Mouse (Mus musculus): ENCODE data around the gene Psap. TPM values are rescaled to one million over a fixed set of nuclear protein-coding genes. Genes with fewer than 3 reads are reported as not detected.
"Not testable (repeated sequence)": the region's sequence is repeated elsewhere in the genome, so short reads cannot be mapped to it uniquely, and the experiment has no call there.

The Psap gene
- 227 and 309 TPM in 2 replicates for total RNA-seq (2014; rRNA removed)
- 584 and 608 TPM in 2 replicates for polyA plus RNA-seq (2012; rRNA removed)

DNA sequence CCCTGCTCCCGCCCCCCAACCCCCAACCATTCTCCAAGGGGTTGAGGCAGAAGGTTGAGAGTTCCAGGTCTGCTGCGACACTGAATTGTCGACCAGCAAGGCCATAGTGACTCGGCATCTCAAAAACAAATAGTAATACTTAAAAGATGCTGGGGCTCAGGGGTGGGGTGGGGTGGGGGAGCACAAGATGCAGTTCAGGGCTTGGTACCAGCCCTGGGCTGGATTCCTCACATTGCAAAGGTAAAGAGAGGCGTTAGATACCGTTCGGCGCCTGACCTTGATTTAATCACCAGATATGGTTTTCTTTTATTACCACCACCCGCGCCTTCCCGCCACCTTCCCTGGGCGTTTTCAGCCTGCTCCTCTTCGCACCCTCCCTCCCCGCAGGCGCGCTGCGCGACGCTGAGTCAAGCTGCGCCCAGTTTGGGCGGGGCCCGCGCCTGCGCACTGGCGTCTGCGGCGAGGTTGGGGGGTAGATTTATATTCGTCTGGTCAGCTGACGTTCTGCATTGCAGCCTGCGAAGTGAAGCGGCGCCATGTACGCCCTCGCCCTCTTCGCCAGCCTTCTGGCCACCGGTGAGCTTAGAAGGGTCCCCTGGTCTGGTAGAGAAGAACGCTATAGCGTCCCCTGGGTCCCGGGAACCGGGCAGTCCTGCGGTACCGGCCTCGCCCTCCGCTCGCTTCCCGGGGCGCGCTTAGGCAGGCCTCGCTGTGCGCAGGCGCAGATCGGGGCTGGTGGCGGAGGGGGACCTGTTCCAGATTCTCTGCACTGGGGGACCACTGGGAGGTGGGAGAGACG lies at the start of gene Psap:
Psap (plus strand) TSS at position 421 of the 799 bp plus-strand sequence.
- peak within 1 kb of the TSS; percentile 83 for H3K9ac ChIP-seq (ENCODE audit: low read depth, low read length)
- H3K4me1 ChIP-seq (ENCODE audit: control insufficient read depth, insufficient read depth, low read length): peaks cover 31% of the 10 kb centered on the region
- H3K36me3 ChIP-seq (ENCODE audit: control insufficient read depth, insufficient read depth, low read length): no peaks in the 10 kb centered on the region
- 3% methylated on average over 54 of the region's 54 CpGs for WGBS
- no peak for TF ChIP-seq CTCF (IDR thresholded peaks at IDR 0.05; ENCODE audit: low read depth, low read length)
- peak; percentile 93 for TF ChIP-seq POLR2A (IDR thresholded peaks at IDR 0.05; ENCODE audit: extremely low read depth, insufficient read depth, low read length)
- peak within 1 kb of the TSS; percentile 90 for H3K27ac ChIP-seq (replicated peaks; ENCODE audit: insufficient read depth, low read depth, low read length)
- H3K79me2 ChIP-seq (ENCODE audit: control insufficient read depth, insufficient read depth, low read length): peaks cover 21% of the 10 kb centered on the region
- H3K27me3 ChIP-seq (ENCODE audit: control insufficient read depth, insufficient read depth, low read length): no peaks in the 10 kb centered on the region
- H3K4me3 ChIP-seq (ENCODE audit: insufficient read depth, low read depth, low read length): peak within 1 kb of the TSS; percentile 62
- DNase-seq (ENCODE audit: extremely low read depth, low read depth, low spot score): peak; percentile 76

GRCm38 (mm10) chr10:60227666-60228065 lies 49.8 kb upstream of the Psap start:
- Histone ChIP-seq H3K4me1 (ENCODE audit: control insufficient read depth, insufficient read depth, low read length) (no peaks in the 10 kb centered on the region), H3K79me2 (ENCODE audit: control insufficient read depth, insufficient read depth, low read length) (no peaks in the 10 kb centered on the region), H3K36me3 (ENCODE audit: control insufficient read depth, insufficient read depth, low read length) (no peaks in the 10 kb centered on the region), H3K4me3 (ENCODE audit: insufficient read depth, low read depth, low read length) (no peak overlapping the region), H3K27ac (replicated peaks; ENCODE audit: insufficient read depth, low read depth, low read length) (no peak overlapping the region), H3K9ac (ENCODE audit: low read depth, low read length) (no peak overlapping the region), H3K27me3 (ENCODE audit: control insufficient read depth, insufficient read depth, low read length) (no peaks in the 10 kb centered on the region)
- WGBS: 69% methylated on average over 4 of the region's 4 CpGs
- DNase-seq (ENCODE audit: extremely low read depth, low read depth, low spot score): no peak
- TF ChIP-seq POLR2A (IDR thresholded peaks at IDR 0.05; ENCODE audit: extremely low read depth, insufficient read depth, low read length) (no peak), CTCF (IDR thresholded peaks at IDR 0.05; ENCODE audit: low read depth, low read length) (no peak)

DNA sequence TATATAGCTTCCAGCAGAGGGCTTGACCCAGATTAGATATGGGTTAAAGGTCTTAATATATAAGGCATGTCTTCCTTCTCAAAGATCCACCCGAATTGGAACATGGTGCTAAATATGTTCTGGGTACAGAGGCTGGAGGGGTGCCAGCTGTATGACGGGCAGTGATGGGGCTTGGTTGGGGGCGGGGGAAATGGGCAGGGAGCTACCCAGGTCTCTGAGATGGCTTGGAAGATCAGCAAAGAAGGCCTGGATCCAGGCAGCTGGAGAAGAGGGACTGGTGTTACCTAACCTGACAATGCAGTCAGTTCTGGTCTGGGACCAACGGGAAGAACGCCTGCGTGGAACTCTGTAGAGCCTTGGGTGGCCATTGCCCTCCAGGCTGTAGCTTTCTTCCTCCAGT lies 48.3 kb upstream of the Psap start:
- no peak for DNase-seq (ENCODE audit: extremely low read depth, low read depth, low spot score)
- Histone ChIP-seq H3K4me3 (ENCODE audit: insufficient read depth, low read depth, low read length) (no peak overlapping the region), H3K27me3 (ENCODE audit: control insufficient read depth, insufficient read depth, low read length) (no peaks in the 10 kb centered on the region), H3K36me3 (ENCODE audit: control insufficient read depth, insufficient read depth, low read length) (no peaks in the 10 kb centered on the region), H3K4me1 (ENCODE audit: control insufficient read depth, insufficient read depth, low read length) (no peaks in the 10 kb centered on the region), H3K27ac (replicated peaks; ENCODE audit: insufficient read depth, low read depth, low read length) (no peak overlapping the region), H3K79me2 (ENCODE audit: control insufficient read depth, insufficient read depth, low read length) (no peaks in the 10 kb centered on the region), H3K9ac (ENCODE audit: low read depth, low read length) (no peak overlapping the region)
- 85% methylated on average over 6 of the region's 6 CpGs for WGBS
- TF ChIP-seq CTCF (IDR thresholded peaks at IDR 0.05; ENCODE audit: low read depth, low read length) (no peak), POLR2A (IDR thresholded peaks at IDR 0.05; ENCODE audit: extremely low read depth, insufficient read depth, low read length) (no peak)

DNA sequence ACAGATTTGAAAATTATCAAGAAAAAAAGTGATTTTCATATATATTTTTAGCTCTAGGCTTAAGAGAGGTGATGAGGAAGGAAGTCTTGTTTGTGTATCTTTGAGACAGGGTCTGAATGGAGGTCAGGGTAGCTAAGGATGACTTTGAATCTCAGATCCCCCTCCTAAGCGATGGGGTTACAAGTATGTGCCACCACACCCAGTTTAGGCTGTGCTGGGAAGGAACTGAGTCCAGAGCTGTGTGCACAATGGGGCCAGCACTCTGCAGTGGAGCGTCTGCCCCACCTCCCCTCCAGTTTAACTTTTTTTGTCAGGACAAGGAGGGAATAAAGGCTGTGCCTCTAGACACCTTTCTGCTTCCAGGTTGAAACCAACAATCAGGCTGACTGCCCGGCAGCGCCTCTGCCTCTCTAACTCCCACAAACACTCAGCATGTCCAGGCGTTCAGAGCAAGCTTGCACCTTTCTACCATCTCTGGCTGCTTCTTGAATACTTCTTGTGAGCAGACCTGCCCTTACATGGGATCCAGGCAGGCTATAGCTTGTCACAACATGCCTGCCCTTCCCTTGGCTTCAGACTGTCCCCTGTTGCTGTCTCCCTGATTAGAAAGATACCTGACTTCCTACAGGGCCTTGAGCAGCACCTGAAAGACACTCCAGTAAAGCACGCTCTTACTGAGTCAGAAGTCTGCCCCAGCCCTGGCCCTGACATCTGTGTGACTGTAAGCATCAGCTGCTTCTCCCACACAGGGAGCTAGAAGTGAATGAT lies 46.9 kb upstream of the Psap start:
- H3K36me3 ChIP-seq (ENCODE audit: control insufficient read depth, insufficient read depth, low read length): no peaks in the 10 kb centered on the region
- no peak overlapping the region for H3K4me3 ChIP-seq (ENCODE audit: insufficient read depth, low read depth, low read length)
- H3K27ac ChIP-seq (replicated peaks; ENCODE audit: insufficient read depth, low read depth, low read length): no peak overlapping the region
- TF ChIP-seq CTCF (IDR thresholded peaks at IDR 0.05; ENCODE audit: low read depth, low read length): no peak
- no peak for TF ChIP-seq POLR2A (IDR thresholded peaks at IDR 0.05; ENCODE audit: extremely low read depth, insufficient read depth, low read length)
- no peaks in the 10 kb centered on the region for H3K79me2 ChIP-seq (ENCODE audit: control insufficient read depth, insufficient read depth, low read length)
- no peak for DNase-seq (ENCODE audit: extremely low read depth, low read depth, low spot score)
- H3K27me3 ChIP-seq (ENCODE audit: control insufficient read depth, insufficient read depth, low read length): no peaks in the 10 kb centered on the region
- H3K9ac ChIP-seq (ENCODE audit: low read depth, low read length): no peak overlapping the region
- WGBS: 78% methylated on average over 6 of the region's 6 CpGs
- H3K4me1 ChIP-seq (ENCODE audit: control insufficient read depth, insufficient read depth, low read length): no peaks in the 10 kb centered on the region

DNA sequence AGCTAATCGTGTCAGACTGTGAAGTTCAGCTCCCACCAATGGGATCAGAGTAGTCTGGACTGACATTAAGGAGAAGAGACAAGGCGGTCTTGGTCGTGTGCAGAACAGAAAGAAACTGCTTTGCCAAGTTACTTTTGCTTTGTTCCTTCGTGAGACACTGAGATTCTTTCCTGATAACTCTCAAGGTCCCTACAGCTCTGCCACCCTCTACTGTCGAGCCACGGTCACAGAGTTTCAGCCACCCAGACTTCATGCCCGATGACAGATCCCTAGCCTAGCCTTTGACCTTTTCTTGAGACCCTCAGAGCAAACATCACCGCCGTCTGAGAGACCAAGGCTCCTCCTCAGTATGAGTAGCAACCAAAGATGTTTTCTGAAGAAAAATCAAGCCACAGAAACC lies 43.4 kb upstream of the Psap start:
- DNase-seq (ENCODE audit: extremely low read depth, low read depth, low spot score): no peak
- H3K79me2 ChIP-seq (ENCODE audit: control insufficient read depth, insufficient read depth, low read length): no peaks in the 10 kb centered on the region
- WGBS: 72% methylated on average over 9 of the region's 9 CpGs
- TF ChIP-seq POLR2A (IDR thresholded peaks at IDR 0.05; ENCODE audit: extremely low read depth, insufficient read depth, low read length) (no peak), CTCF (IDR thresholded peaks at IDR 0.05; ENCODE audit: low read depth, low read length) (no peak)
- no peaks in the 10 kb centered on the region for H3K27me3 ChIP-seq (ENCODE audit: control insufficient read depth, insufficient read depth, low read length)
- no peaks in the 10 kb centered on the region for H3K4me1 ChIP-seq (ENCODE audit: control insufficient read depth, insufficient read depth, low read length)
- no peak overlapping the region for H3K27ac ChIP-seq (replicated peaks; ENCODE audit: insufficient read depth, low read depth, low read length)
- no peak overlapping the region for H3K4me3 ChIP-seq (ENCODE audit: insufficient read depth, low read depth, low read length)
- H3K36me3 ChIP-seq (ENCODE audit: control insufficient read depth, insufficient read depth, low read length): no peaks in the 10 kb centered on the region
- H3K9ac ChIP-seq (ENCODE audit: low read depth, low read length): no peak overlapping the region

- not testable (repeated sequence) for H3K27ac ChIP-seq (replicated peaks; ENCODE audit: insufficient read depth, low read depth, low read length); H3K36me3 ChIP-seq (ENCODE audit: control insufficient read depth, insufficient read depth, low read length); H3K9ac ChIP-seq (ENCODE audit: low read depth, low read length); H3K27me3 ChIP-seq (ENCODE audit: control insufficient read depth, insufficient read depth, low read length); H3K4me1 ChIP-seq (ENCODE audit: control insufficient read depth, insufficient read depth, low read length); H3K79me2 ChIP-seq (ENCODE audit: control insufficient read depth, insufficient read depth, low read length); H3K4me3 ChIP-seq (ENCODE audit: insufficient read depth, low read depth, low read length); DNase-seq (ENCODE audit: extremely low read depth, low read depth, low spot score)
- 91% methylated on average over 6 of the region's 6 CpGs for WGBS
Measured at GRCm38 (mm10) chr10:60235876-60236275, 41.6 kb upstream of the Psap start.

Data from liver, adult 2 months (tissue).